In the genomic region with DNA sequence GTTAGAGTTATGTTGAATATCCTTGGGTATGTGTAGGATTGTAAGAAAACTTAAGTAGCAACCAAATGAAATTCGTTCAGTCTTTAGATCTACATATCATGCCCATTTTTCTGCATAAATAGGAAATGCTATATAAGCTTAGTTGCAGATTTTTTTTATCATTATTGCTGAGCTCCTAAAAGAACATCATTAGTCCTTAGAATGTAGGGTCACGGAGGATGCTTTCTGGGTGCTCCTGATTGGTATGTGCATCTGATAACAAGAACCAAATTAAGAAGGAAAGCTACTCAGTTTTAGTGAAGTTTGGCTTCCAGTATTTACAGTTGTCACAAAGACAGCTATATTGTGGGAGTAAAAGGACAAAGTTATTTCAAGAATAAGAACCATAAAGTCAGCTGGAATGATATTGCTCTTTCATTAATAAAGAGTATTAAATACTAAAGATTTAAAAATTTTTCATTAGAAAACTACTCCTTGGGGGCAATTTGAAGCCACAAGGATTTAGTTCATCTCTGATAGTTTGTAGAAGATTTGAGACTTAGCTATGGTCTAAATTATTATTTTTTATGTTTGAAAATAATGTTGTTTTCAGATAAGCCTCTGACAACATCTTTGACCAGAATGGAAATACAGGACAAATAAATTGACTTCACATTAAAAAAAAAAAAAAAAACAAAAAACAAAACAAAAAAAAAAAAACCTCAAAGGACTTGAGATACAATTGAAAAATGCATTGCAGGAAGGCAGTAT, we compare ENCODE assay signal across 7 mouse cellular contexts.
"Had no signal": no experiment of that assay in that cellular context is flagged by ENCODE, and none has a peak within 500 bp of the region (broad histone marks: within the 10 kb centered on the region; RNA-seq: fewer than 3 reads in every experiment).

No protein-coding gene starts in this region.

- DNase-seq: lung, adult 2 months; lung, postnatal 14 days; lung, postnatal 36 days; right cerebral cortex, postnatal 14 days; thymus, adult 2 months; thymus, postnatal 25 days; thymus, postnatal 4 days had no signal
